Mouse (Mus musculus) ES-Bruce4 (cell line): ENCODE results near the gene Dock6.

Experiments
- CTCF ChIP-seq: IDR thresholded peaks from one replicate; pipeline ENCODE4 v1.8.1; 2011; ENCODE audit warnings: low read depth, low read length
- EP300 ChIP-seq: IDR thresholded peaks from 2 replicates; pipeline ENCODE4 v1.6.1; 2011; ENCODE audit warnings: low read depth, low read length; ENCODE audit not compliant: insufficient read depth

DNA sequence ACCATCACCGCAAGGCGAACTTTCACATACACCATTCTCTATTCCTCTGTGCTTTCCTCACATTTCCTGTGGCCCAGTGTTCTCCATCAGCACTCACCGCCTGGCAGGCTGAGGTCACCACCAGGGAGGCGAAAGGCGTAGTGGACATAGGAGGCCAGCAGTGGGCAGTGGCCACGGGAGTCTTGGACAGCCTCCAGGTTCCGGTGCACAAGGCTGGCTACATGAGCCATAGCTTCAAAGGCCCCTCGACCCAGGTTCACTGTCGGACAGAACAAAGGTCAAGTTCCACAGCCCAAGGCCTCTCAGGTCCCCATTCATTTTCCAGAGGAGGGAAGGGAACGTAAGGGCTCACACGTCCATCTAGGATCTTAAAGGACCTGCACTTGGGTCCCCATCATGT, 21.5 kb downstream of the Dock6 start:
- TF ChIP-seq EP300 (no peak), CTCF (no peak)
